Mouse (Mus musculus) neutrophil, adult 65 days (primary cell): ENCODE results near the gene Adipoq. TPM values are rescaled to one million over a fixed set of nuclear protein-coding genes. Genes with fewer than 3 reads are reported as not detected.

ENCODE experiments used
- total RNA-seq: library from RNA; stranded (reverse); gene quantifications from 2 replicates; pipeline ENCODE4 v1.2.4, GENCODE M21; 2023

Adipoq gene
- not detected in 2 replicates for total RNA-seq

GRCm38 (mm10) chr16:23146280-23146679, at the start of gene Adipoq:
TSS of gene Adipoq (plus strand) at chr16:23146536.

DNA sequence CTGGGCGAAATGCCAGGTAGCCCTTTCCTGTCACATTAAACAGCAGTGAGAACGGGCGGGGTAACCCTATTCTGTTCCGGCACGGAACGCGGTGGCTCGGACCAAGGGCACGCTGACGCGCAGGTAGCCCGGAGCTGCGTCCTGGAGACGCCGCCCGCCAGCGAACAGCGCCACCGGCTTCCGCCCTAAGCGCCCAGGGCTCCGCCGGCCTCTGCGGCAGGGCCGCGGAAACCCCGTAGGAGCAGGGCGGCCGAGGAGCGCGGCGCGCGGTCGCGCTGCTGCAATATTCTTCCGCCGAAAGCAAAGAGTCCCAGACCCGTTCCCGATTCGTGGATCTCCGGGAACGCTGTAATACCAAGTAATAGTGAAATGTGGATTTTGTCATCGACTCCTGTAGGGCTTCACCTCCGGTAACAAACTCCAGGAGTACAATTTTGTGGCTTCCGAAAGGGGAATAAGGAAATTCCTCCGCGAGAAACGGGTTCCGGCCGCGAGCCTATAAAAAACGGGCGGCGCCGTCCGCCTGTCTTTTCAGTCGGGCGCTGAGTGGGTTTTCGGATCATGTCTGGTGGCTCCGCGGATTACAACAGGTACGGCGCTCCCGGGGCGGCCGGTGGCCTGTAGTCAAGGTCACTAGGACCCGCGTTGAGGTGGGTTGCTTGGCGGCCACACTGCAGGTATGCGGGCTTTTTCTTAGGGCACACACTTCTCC, 38.9 kb upstream of the Adipoq start, which contains the start of gene Eif4a2:
Eif4a2 (plus strand) TSS at position 214 of the 712 bp plus-strand sequence.

GRCm38 (mm10) chr16:23127673-23128375, 18.5 kb upstream of the Adipoq start, which contains the start of gene Rfc4:
TSS of gene Rfc4 (minus strand) at chr16:23127737.

Other genes starting within 250 kb of the Adipoq start
- gene Fetub, start 228.2 kb upstream of the Adipoq start, total RNA-seq, result not detected in 2 replicates
- not detected in 2 replicates for gene Hrg, start 195.5 kb upstream of the Adipoq start, total RNA-seq
- gene Kng2, start 117.1 kb upstream of the Adipoq start, total RNA-seq, result not detected in 2 replicates
- 0.32 TPM in 1 of 2 replicates, not detected in the other for gene Kng1, start 88.7 kb upstream of the Adipoq start, total RNA-seq
- 392 and 448 TPM in 2 replicates for gene Eif4a2, start 39.1 kb upstream of the Adipoq start, total RNA-seq
- gene Rfc4, start 18.8 kb upstream of the Adipoq start, total RNA-seq, result 13.1 and 15.5 TPM in 2 replicates
- 1.8 and 2.5 TPM in 2 replicates for gene St6gal1, start 78.2 kb downstream of the Adipoq start, total RNA-seq